Mouse (Mus musculus): ENCODE results near the gene Dgke. TPM values are rescaled to one million over a fixed set of nuclear protein-coding genes. Genes with fewer than 3 reads are reported as not detected.

Gene Dgke
- total and polyA plus RNA-seq, 3 experiments, result 4.8 to 17.0 (median 13.4) TPM

DNA sequence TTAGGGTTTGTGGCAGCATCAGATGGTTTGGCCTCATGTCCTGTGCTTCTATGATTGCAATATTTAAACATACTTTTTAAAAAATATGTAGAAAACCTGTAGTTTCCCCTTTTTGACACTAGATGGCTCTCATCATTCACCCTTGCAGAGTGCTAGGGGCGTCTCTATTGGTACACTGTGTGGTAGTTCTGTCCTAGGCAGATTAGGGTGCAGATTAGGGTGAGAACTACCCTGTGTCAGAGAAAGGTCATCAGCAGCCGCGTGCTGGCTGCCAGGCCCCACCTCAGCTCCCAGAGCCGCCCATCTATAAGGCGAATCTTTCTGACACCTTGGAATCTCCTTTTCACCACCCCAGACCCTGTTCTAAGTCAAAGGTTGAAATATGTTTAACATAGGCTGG lies 77.1 kb downstream of the Dgke start:
- Histone ChIP-seq H3K9ac (ENCODE audit: insufficient read depth, low read depth) (no peak overlapping the region), H3K27me3 (replicated peaks) (no peaks in the 10 kb centered on the region), H3K79me2 (replicated peaks; ENCODE audit: control insufficient read depth, extremely low read depth, insufficient read depth, poor library complexity, severe bottlenecking) (no peaks in the 10 kb centered on the region), H3K4me3 (replicated peaks in 1 of 3; ENCODE audit: low read depth in 2 of 3, low read length in 2 of 3, poor library complexity in 1 of 3) (no peak overlapping the region), H3K9me3 (replicated peaks; ENCODE audit: low read length) (no peaks in the 10 kb centered on the region), H3K36me3 (replicated peaks in 1 of 2; ENCODE audit: control insufficient read depth in 1 of 2, insufficient read depth in 1 of 2, low read length in 1 of 2) (peaks cover 19 to 60% of the 10 kb centered on the region in 2 experiments), H3K27ac (ENCODE audit: insufficient read depth, low read depth) (no peak overlapping the region), H3K4me2 (ENCODE audit: insufficient read depth, low read depth, poor library complexity, severe bottlenecking) (no peak overlapping the region), H3K4me1 (ENCODE audit: control insufficient read depth in 1 of 2, insufficient read depth in 2 of 2) (peaks cover 5 to 33% of the 10 kb centered on the region in 2 experiments; a peak in 2 of 4 replicates)
- dilution Hi-C loops (cut with MboI; ENCODE audit: extremely low pct_ligation_motif_present, extremely low pct_unique_long_range_greater_than_20kb, low sequenced_read_pairs), result no loop called here
- DNase-seq (ENCODE audit: extremely low read depth), result peak; percentile 57
- in situ Hi-C loops (cut with MboI; ENCODE audit: low pct_ligation_motif_present, low pct_unique_long_range_greater_than_20kb, low sequenced_read_pairs), result loop anchor here (10.0 kb wide), 1 partner anchor 45 kb away; no protein-coding TSS in a partner anchor
- no peak for TF ChIP-seq MEF2A (IDR thresholded peaks at IDR 0.05; ENCODE audit: borderline replicate concordance, low read depth, low read length)
- TF ChIP-seq SIN3A (IDR thresholded peaks at IDR 0.05; ENCODE audit: low read length), result no peak
- no peak for TF ChIP-seq KAT2A (IDR thresholded peaks at IDR 0.05; ENCODE audit: insufficient replicate concordance, low read length)
- no peak for TF ChIP-seq ZC3H11A (IDR thresholded peaks at IDR 0.05; ENCODE audit: low read depth, low read length)
- no peak for TF ChIP-seq ZKSCAN1 (IDR thresholded peaks at IDR 0.05; ENCODE audit: borderline replicate concordance, low read depth, low read length)
- TF ChIP-seq CTCF (conservative IDR thresholded peaks at IDR 0.05 in 1 of 2, IDR thresholded peaks at IDR 0.05 in 1 of 2; ENCODE audit: low read depth in 2 of 2, low read length in 2 of 2), result peak; percentile 35 to 89; a peak in 3 of 4 replicates
- no peak for TF ChIP-seq MAFK (IDR thresholded peaks at IDR 0.05; ENCODE audit: insufficient replicate concordance, low read length)
- TF ChIP-seq EP300 (IDR thresholded peaks at IDR 0.05; ENCODE audit: low read length), result no peak
- TF ChIP-seq POLR2AphosphoS2 (IDR thresholded peaks at IDR 0.05; ENCODE audit: low read depth, low read length), result no peak
- no peak for TF ChIP-seq RCOR1 (conservative IDR thresholded peaks at IDR 0.05; ENCODE audit: low read depth, low read length)
- TF ChIP-seq MXI1 (IDR thresholded peaks at IDR 0.05; ENCODE audit: low read depth, low read length), result no peak
- TF ChIP-seq NELFE (IDR thresholded peaks at IDR 0.05; ENCODE audit: low read depth, low read length), result no peak
- no peak for TF ChIP-seq TCF12 (IDR thresholded peaks at IDR 0.05; ENCODE audit: low read depth, low read length)
- no peak for TF ChIP-seq GABPA (IDR thresholded peaks at IDR 0.05; ENCODE audit: insufficient replicate concordance, low read depth, low read length)
- TF ChIP-seq USF2 (conservative IDR thresholded peaks at IDR 0.05; ENCODE audit: low read depth, low read length), result no peak
- TF ChIP-seq MAZ (IDR thresholded peaks at IDR 0.05; ENCODE audit: low read depth, low read length), result no peak
- peak; percentile 63 for TF ChIP-seq SMC3 (IDR thresholded peaks at IDR 0.05; ENCODE audit: low read depth, low read length)
- TF ChIP-seq HCFC1 (IDR thresholded peaks at IDR 0.05; ENCODE audit: low read depth, low read length), result no peak
- TF ChIP-seq POLR2A (IDR thresholded peaks at IDR 0.05; ENCODE audit: low read depth, low read length), result no peak
- TF ChIP-seq CHD2 (IDR thresholded peaks at IDR 0.05; ENCODE audit: low read length), result no peak
- TF ChIP-seq ZNF384 (IDR thresholded peaks at IDR 0.05; ENCODE audit: low read depth, low read length), result no peak
- peak; percentile 32; the same call in 1 of the 2 replicates for TF ChIP-seq IRF4 (IDR thresholded peaks at IDR 0.05; ENCODE audit: low read depth, low read length)
- TF ChIP-seq CHD1 (IDR thresholded peaks at IDR 0.05; ENCODE audit: low read depth, low read length), result no peak
- no peak for TF ChIP-seq JUN (IDR thresholded peaks at IDR 0.05; ENCODE audit: insufficient read depth, low read depth, low read length)
- TF ChIP-seq ETS1 (conservative IDR thresholded peaks at IDR 0.05; ENCODE audit: low read depth, low read length), result no peak
- no peak for TF ChIP-seq TBP (conservative IDR thresholded peaks at IDR 0.05; ENCODE audit: low read depth, low read length)
- no peak for TF ChIP-seq E2F4 (IDR thresholded peaks at IDR 0.05; ENCODE audit: insufficient replicate concordance, low read depth, low read length)
- TF ChIP-seq USF1 (IDR thresholded peaks at IDR 0.05; ENCODE audit: low read depth, low read length), result no peak
- TF ChIP-seq JUND (conservative IDR thresholded peaks at IDR 0.05; ENCODE audit: low read depth, low read length), result 0 out of 2 replicates have a peak, but pooled peaks have one; percentile 27
- TF ChIP-seq ELF1 (IDR thresholded peaks at IDR 0.05; ENCODE audit: low read depth, low read length), result no peak
- peak; percentile 82 for TF ChIP-seq RAD21 (IDR thresholded peaks at IDR 0.05; ENCODE audit: low read depth, low read length)
- TF ChIP-seq MAX (IDR thresholded peaks at IDR 0.05; ENCODE audit: low read length), result no peak
- no peak for TF ChIP-seq MYC (IDR thresholded peaks at IDR 0.05; ENCODE audit: low read depth, low read length)
- no peak for TF ChIP-seq PAX5 (IDR thresholded peaks at IDR 0.05; ENCODE audit: low read length)
- TF ChIP-seq NRF1 (IDR thresholded peaks at IDR 0.05; ENCODE audit: low read depth, low read length), result no peak
- no peak for TF ChIP-seq BHLHE40 (IDR thresholded peaks at IDR 0.05; ENCODE audit: low read depth, low read length)
- TF ChIP-seq UBTF (IDR thresholded peaks at IDR 0.05; ENCODE audit: low read depth, low read length), result no peak
